Mouse (Mus musculus): Measurements from ENCODE around the gene Scd1. TPM values are rescaled to one million over a fixed set of nuclear protein-coding genes. Genes with fewer than 3 reads are reported as not detected.

Gene Scd1
- polyA plus RNA-seq, 2 experiments = 6.8 to 19.5 TPM

GRCm38 (mm10) chr19:44392339-44393009 is 15.2 kb downstream of the Scd1 start:
- ATAC-seq (ENCODE audit: low FRiP score, low read depth) = no peak
- Histone ChIP-seq H3K36me3 (ENCODE audit: control insufficient read depth, insufficient read depth, low read length) (peaks cover 5% of the 10 kb centered on the region; the same call in 1 of the 2 replicates), H3K4me2 (replicated peaks; ENCODE audit: low read depth, low read length, severe bottlenecking) (no peak overlapping the region), H3K27ac (replicated peaks; ENCODE audit: low read depth, low read length) (no peak overlapping the region), H3K27me3 (ENCODE audit: control insufficient read depth, insufficient read depth, low read length) (no peaks in the 10 kb centered on the region), H3K9ac (ENCODE audit: low read depth, low read length, severe bottlenecking) (no peak overlapping the region), H3K4me1 (ENCODE audit: control insufficient read depth, insufficient read depth, low read length) (peaks cover 18% of the 10 kb centered on the region), H3K4me3 (replicated peaks; ENCODE audit: low read length) (no peak overlapping the region), H3K9me3 (ENCODE audit: control insufficient read depth, low read length) (no peaks in the 10 kb centered on the region)
- DNase-seq (ENCODE audit: low spot score) = no peak
- TF ChIP-seq POLR2A (IDR thresholded peaks at IDR 0.05; ENCODE audit: borderline replicate concordance, extremely low read depth, insufficient read depth, insufficient read length) = no peak
- 85% methylated on average over 5 of the region's 5 CpGs for WGBS

DNA sequence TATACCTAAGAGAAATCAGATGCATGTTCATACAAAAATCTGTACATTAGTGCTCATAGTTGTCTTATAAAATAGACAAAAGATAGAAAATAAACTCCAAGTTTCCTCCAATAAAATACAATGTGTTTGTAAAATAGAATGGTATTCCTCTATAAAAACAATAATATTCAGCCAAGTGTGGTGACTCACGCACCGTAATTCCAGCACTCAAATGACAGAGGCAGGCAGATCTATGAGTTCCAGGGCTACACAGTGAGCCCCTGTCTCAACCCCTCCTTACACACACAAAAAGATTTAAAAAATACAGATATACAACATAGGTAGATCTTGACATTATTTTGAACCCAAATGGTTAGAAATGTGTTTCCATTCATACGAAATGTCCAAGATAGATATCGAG is 15.8 kb downstream of the Scd1 start:
- DNase-seq (ENCODE audit: low spot score) = no peak
- Histone ChIP-seq H3K27me3 (ENCODE audit: control insufficient read depth, insufficient read depth, low read length) (no peaks in the 10 kb centered on the region), H3K4me2 (replicated peaks; ENCODE audit: low read depth, low read length, severe bottlenecking) (no peak overlapping the region), H3K4me1 (ENCODE audit: control insufficient read depth, insufficient read depth, low read length) (peaks cover 21% of the 10 kb centered on the region), H3K36me3 (ENCODE audit: control insufficient read depth, insufficient read depth, low read length) (peaks cover 5% of the 10 kb centered on the region; the same call in 1 of the 2 replicates), H3K9ac (ENCODE audit: low read depth, low read length, severe bottlenecking) (no peak overlapping the region), H3K9me3 (ENCODE audit: control insufficient read depth, low read length) (no peaks in the 10 kb centered on the region), H3K27ac (replicated peaks; ENCODE audit: low read depth, low read length) (no peak overlapping the region), H3K4me3 (replicated peaks; ENCODE audit: low read length) (no peak overlapping the region)
- 90% methylated on average over 4 of the region's 4 CpGs for WGBS
- no peak for ATAC-seq (ENCODE audit: low FRiP score, low read depth)
- no peak for TF ChIP-seq POLR2A (IDR thresholded peaks at IDR 0.05; ENCODE audit: borderline replicate concordance, extremely low read depth, insufficient read depth, insufficient read length)

- no peak overlapping the region for H3K9ac ChIP-seq (ENCODE audit: low read depth, low read length, severe bottlenecking)
- WGBS = 15% methylated on average over 1 of the region's 1 CpGs
- H3K4me3 ChIP-seq (replicated peaks; ENCODE audit: low read length) = no peak overlapping the region
- H3K27me3 ChIP-seq (ENCODE audit: control insufficient read depth, insufficient read depth, low read length) = no peaks in the 10 kb centered on the region
- H3K9me3 ChIP-seq (ENCODE audit: control insufficient read depth, low read length) = no peaks in the 10 kb centered on the region
- no peak for DNase-seq (ENCODE audit: low spot score)
- no peak for ATAC-seq (ENCODE audit: low FRiP score, low read depth)
- no peaks in the 10 kb centered on the region for H3K36me3 ChIP-seq (ENCODE audit: control insufficient read depth, insufficient read depth, low read length)
- peaks cover 21% of the 10 kb centered on the region for H3K4me1 ChIP-seq (ENCODE audit: control insufficient read depth, insufficient read depth, low read length)
- H3K27ac ChIP-seq (replicated peaks; ENCODE audit: low read depth, low read length) = peak overlapping the region; percentile 79
- no peak for TF ChIP-seq POLR2A (IDR thresholded peaks at IDR 0.05; ENCODE audit: borderline replicate concordance, extremely low read depth, insufficient read depth, insufficient read length)
- no peak overlapping the region; the same call in 1 of the 2 replicates for H3K4me2 ChIP-seq (replicated peaks; ENCODE audit: low read depth, low read length, severe bottlenecking)
Observed at GRCm38 (mm10) chr19:44389507-44389906, 18.2 kb downstream of the Scd1 start.

GRCm38 (mm10) chr19:44388475-44389428 is 18.9 kb downstream of the Scd1 start:
- Histone ChIP-seq H3K4me3 (replicated peaks; ENCODE audit: low read length) (peak overlapping the region; percentile 52), H3K9me3 (ENCODE audit: control insufficient read depth, low read length) (no peaks in the 10 kb centered on the region), H3K27me3 (ENCODE audit: control insufficient read depth, insufficient read depth, low read length) (no peaks in the 10 kb centered on the region), H3K4me1 (ENCODE audit: control insufficient read depth, insufficient read depth, low read length) (peaks cover 21% of the 10 kb centered on the region), H3K4me2 (replicated peaks; ENCODE audit: low read depth, low read length, severe bottlenecking) (peak overlapping the region; percentile 62), H3K27ac (replicated peaks; ENCODE audit: low read depth, low read length) (peak overlapping the region; percentile 79), H3K36me3 (ENCODE audit: control insufficient read depth, insufficient read depth, low read length) (no peaks in the 10 kb centered on the region), H3K9ac (ENCODE audit: low read depth, low read length, severe bottlenecking) (peak overlapping the region; percentile 64)
- peak; percentile 67; the same call in 1 of the 2 replicates for TF ChIP-seq POLR2A (IDR thresholded peaks at IDR 0.05; ENCODE audit: borderline replicate concordance, extremely low read depth, insufficient read depth, insufficient read length)
- peak; percentile 98 for ATAC-seq (ENCODE audit: low FRiP score, low read depth)
- peak; percentile 88 for DNase-seq (ENCODE audit: low spot score)
- WGBS = 3% methylated on average over 41 of the region's 41 CpGs

DNA sequence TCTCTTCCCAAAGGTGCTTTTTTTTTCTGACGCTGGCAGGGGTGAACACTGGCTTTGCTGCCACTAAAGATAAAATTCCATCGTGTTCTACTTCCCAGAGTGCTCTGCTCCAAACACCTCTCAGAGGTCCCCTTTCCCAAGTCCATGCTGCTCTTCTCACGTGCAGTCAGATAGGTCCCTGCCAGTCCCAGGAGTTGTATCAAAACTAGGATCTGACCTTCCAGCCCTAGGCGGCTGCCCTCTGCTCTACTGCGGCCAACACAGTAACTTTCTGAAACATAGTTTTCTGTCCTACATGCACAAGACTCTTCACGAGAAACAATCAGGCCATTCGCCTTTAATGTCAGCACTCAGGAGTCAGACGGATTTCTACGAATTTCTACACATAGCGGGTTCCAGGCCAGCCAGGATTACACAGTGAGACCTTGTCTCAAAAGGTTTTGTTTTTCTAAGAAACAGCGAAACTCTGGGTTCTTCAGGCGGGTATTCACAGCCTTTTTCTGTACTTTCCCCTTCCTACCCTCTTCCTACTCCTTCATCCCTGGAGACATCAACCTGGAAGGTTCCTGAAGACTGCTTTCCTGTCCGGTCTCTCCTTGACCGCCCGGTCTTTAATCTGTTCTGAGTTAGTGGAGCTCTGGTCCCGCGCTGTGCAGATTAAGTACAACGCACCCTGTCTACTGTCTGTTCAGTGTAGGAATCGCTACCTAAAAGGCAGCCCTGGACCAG is 19.8 kb downstream of the Scd1 start:
- Histone ChIP-seq H3K27me3 (ENCODE audit: control insufficient read depth, insufficient read depth, low read length) (no peaks in the 10 kb centered on the region), H3K9me3 (ENCODE audit: control insufficient read depth, low read length) (no peaks in the 10 kb centered on the region), H3K4me3 (replicated peaks; ENCODE audit: low read length) (peak overlapping the region; percentile 52), H3K36me3 (ENCODE audit: control insufficient read depth, insufficient read depth, low read length) (no peaks in the 10 kb centered on the region), H3K4me1 (ENCODE audit: control insufficient read depth, insufficient read depth, low read length) (peaks cover 21% of the 10 kb centered on the region), H3K4me2 (replicated peaks; ENCODE audit: low read depth, low read length, severe bottlenecking) (peak overlapping the region; percentile 62), H3K9ac (ENCODE audit: low read depth, low read length, severe bottlenecking) (peak overlapping the region; percentile 64), H3K27ac (replicated peaks; ENCODE audit: low read depth, low read length) (peak overlapping the region; percentile 79)
- no peak for DNase-seq (ENCODE audit: low spot score)
- ATAC-seq (ENCODE audit: low FRiP score, low read depth) = no peak
- TF ChIP-seq POLR2A (IDR thresholded peaks at IDR 0.05; ENCODE audit: borderline replicate concordance, extremely low read depth, insufficient read depth, insufficient read length) = no peak
- 27% methylated on average over 19 of the region's 19 CpGs for WGBS

Measured in limb, embryonic 14.5 days (tissue).